In genomic region chr9:102864931-102865330, GRCm38 (mm10) we compare ENCODE assay signal across 13 mouse cellular contexts. TPM values are rescaled to one million over a fixed set of nuclear protein-coding genes. Genes with fewer than 3 reads are reported as not detected.
DNase-seq lines count a peak whose midpoint lies in the region; ATAC-seq and TF ChIP-seq lines count a peak whose summit lies in the region.
"Had no signal": no experiment of that assay in that cellular context is flagged by ENCODE, and none has a peak within 500 bp of the region (broad histone marks: within the 10 kb centered on the region; RNA-seq: fewer than 3 reads in every experiment).

No protein-coding gene starts in this region.

- H3K27me3 ChIP-seq in heart, embryonic 13.5 days (replicated peaks): no peaks in the 10 kb centered on the region
- H3K27me3 ChIP-seq in heart, embryonic 11.5 days (ENCODE audit: control insufficient read depth, insufficient read depth, low read length): no peaks in the 10 kb centered on the region
- H3K27me3 ChIP-seq in liver, adult 2 months (ENCODE audit: control insufficient read depth, insufficient read depth, low read length): no peaks in the 10 kb centered on the region
- no peaks in the 10 kb centered on the region for H3K27me3 ChIP-seq in liver, embryonic 11.5 days (replicated peaks; ENCODE audit: control insufficient read depth, insufficient read depth, low read length)
- no peaks in the 10 kb centered on the region for H3K27me3 ChIP-seq in embryonic facial prominence, embryonic 15.5 days
- no peaks in the 10 kb centered on the region for H3K27me3 ChIP-seq in limb, embryonic 15.5 days

- peaks cover 69% of the 10 kb centered on the region for H3K4me1 ChIP-seq in heart, embryonic 13.5 days
- H3K4me1 ChIP-seq in heart, embryonic 11.5 days (ENCODE audit: control insufficient read depth, insufficient read depth, low read length): peaks cover 52% of the 10 kb centered on the region
- peaks cover 7% of the 10 kb centered on the region for H3K4me1 ChIP-seq in liver, adult 2 months (ENCODE audit: control insufficient read depth, insufficient read depth, low read length)
- peaks cover 26% of the 10 kb centered on the region for H3K4me1 ChIP-seq in liver, embryonic 11.5 days (replicated peaks; ENCODE audit: control insufficient read depth, insufficient read depth, low read length)
- H3K4me1 ChIP-seq in embryonic facial prominence, embryonic 15.5 days: peaks cover 58% of the 10 kb centered on the region
- H3K4me1 ChIP-seq in limb, embryonic 15.5 days: peaks cover 61% of the 10 kb centered on the region

- peaks cover 10% of the 10 kb centered on the region; the same call in 1 of the 2 replicates for H3K79me2 ChIP-seq in liver, adult 2 months (ENCODE audit: control insufficient read depth, insufficient read depth, low read length)

- no peak overlapping the region for H3K4me2 ChIP-seq in heart, embryonic 13.5 days
- no peak overlapping the region for H3K4me2 ChIP-seq in heart, embryonic 11.5 days
- no peak overlapping the region for H3K4me2 ChIP-seq in liver, embryonic 11.5 days
- H3K4me2 ChIP-seq in embryonic facial prominence, embryonic 15.5 days (replicated peaks): no peak overlapping the region
- no peak overlapping the region for H3K4me2 ChIP-seq in limb, embryonic 15.5 days

- H3K36me3 ChIP-seq in heart, embryonic 13.5 days: peaks cover 32% of the 10 kb centered on the region
- peaks cover 6% of the 10 kb centered on the region; the same call in 1 of the 2 replicates for H3K36me3 ChIP-seq in heart, embryonic 11.5 days (ENCODE audit: control insufficient read depth, insufficient read depth, low read length)
- peaks cover 15% of the 10 kb centered on the region for H3K36me3 ChIP-seq in liver, adult 2 months (ENCODE audit: control insufficient read depth, insufficient read depth, low read length)
- 0 out of 2 replicates have a peak, but pooled peaks cover 4% of the 10 kb centered on the region for H3K36me3 ChIP-seq in liver, embryonic 11.5 days (ENCODE audit: control insufficient read depth, insufficient read depth, low read length)
- H3K36me3 ChIP-seq in embryonic facial prominence, embryonic 15.5 days: peaks cover 22% of the 10 kb centered on the region
- peaks cover 20% of the 10 kb centered on the region for H3K36me3 ChIP-seq in limb, embryonic 15.5 days

- no peak for TF ChIP-seq CTCF in liver, adult 2 months (IDR thresholded peaks at IDR 0.05; ENCODE audit: low read depth, low read length)

- DNase-seq in liver, adult 2 months (ENCODE audit: extremely low read depth, low read depth, low spot score): no peak
- DNase-seq in liver, embryonic 11.5 days (ENCODE audit: low spot score): no peak
- DNase-seq in left cerebral cortex, postnatal 4 days: no peak
- no peak for DNase-seq in frontal cortex, postnatal 36 days (ENCODE audit: low spot score in 2 of 2)
- DNase-seq: cerebellum, adult 8-10 months; thymus, postnatal 4 days had no signal

- TF ChIP-seq POLR2A in liver, adult 2 months (IDR thresholded peaks at IDR 0.05; ENCODE audit: extremely low read depth, insufficient read depth, low read length): no peak

- WGBS in heart, embryonic 13.5 days: 67% methylated on average over 8 of the region's 8 CpGs
- 71% methylated on average over 8 of the region's 8 CpGs for WGBS in heart, embryonic 11.5 days (ENCODE audit: insufficient replicate concordance)
- WGBS in liver, adult 2 months: 72% methylated on average over 8 of the region's 8 CpGs
- 53% methylated on average over 8 of the region's 8 CpGs for WGBS in liver, embryonic 11.5 days
- WGBS in embryonic facial prominence, embryonic 15.5 days: 64% methylated on average over 8 of the region's 8 CpGs
- 54% methylated on average over 8 of the region's 8 CpGs for WGBS in limb, embryonic 15.5 days

- no peak for ATAC-seq in heart, embryonic 13.5 days (ENCODE audit: extremely low read depth, insufficient number of reproducible peaks, low FRiP score, low TSS enrichment)
- ATAC-seq in heart, embryonic 11.5 days (replicated peaks; ENCODE audit: insufficient number of reproducible peaks, low FRiP score, low TSS enrichment): no peak
- ATAC-seq in liver, embryonic 11.5 days (replicated peaks; ENCODE audit: low FRiP score): no peak
- no peak for ATAC-seq in embryonic facial prominence, embryonic 15.5 days (ENCODE audit: insufficient number of reproducible peaks, low FRiP score, low TSS enrichment, low read depth)
- no peak for ATAC-seq in limb, embryonic 15.5 days (ENCODE audit: insufficient number of reproducible peaks, low FRiP score, low TSS enrichment, low read depth)
- ATAC-seq: activated CD4-positive, CD25-positive, alpha-beta regulatory T cell, adult 4 months; inflammation-experienced regulatory T-cells, adult 6 months had no signal

- H3K9ac ChIP-seq in heart, embryonic 13.5 days: 0 out of 2 replicates have a peak overlapping the region, but pooled peaks have one; percentile 55
- no peak overlapping the region for H3K9ac ChIP-seq in heart, embryonic 11.5 days (ENCODE audit: low read depth, low read length)
- H3K9ac ChIP-seq in liver, adult 2 months (ENCODE audit: low read depth, low read length): peak overlapping the region; percentile 24; the same call in 1 of the 2 replicates
- H3K9ac ChIP-seq in liver, embryonic 11.5 days (ENCODE audit: low read depth, low read length): no peak overlapping the region
- H3K9ac ChIP-seq in embryonic facial prominence, embryonic 15.5 days: 0 out of 2 replicates have a peak overlapping the region, but pooled peaks have one; percentile 4
- H3K9ac ChIP-seq in limb, embryonic 15.5 days: no peak overlapping the region
- H3K9ac ChIP-seq: forebrain, postnatal 0 days had no signal

- H3K27ac ChIP-seq in heart, embryonic 13.5 days (replicated peaks): peak overlapping the region; percentile 83
- H3K27ac ChIP-seq in heart, embryonic 11.5 days (ENCODE audit: low read depth, low read length): no peak overlapping the region
- peak overlapping the region; percentile 7 for H3K27ac ChIP-seq in liver, adult 2 months (replicated peaks; ENCODE audit: insufficient read depth, low read depth, low read length)
- H3K27ac ChIP-seq in liver, embryonic 11.5 days (ENCODE audit: low read depth, low read length): no peak overlapping the region
- peak overlapping the region; percentile 85 for H3K27ac ChIP-seq in embryonic facial prominence, embryonic 15.5 days (replicated peaks)
- peak overlapping the region; percentile 60 for H3K27ac ChIP-seq in limb, embryonic 15.5 days

- intact Hi-C loops in left cerebral cortex, postnatal 4 days (cut with DNase I): loop anchor here (5.0 to 10.0 kb wide), 2 partner anchors 140 to 233 kb away; no protein-coding TSS in a partner anchor

- H3K9me3 ChIP-seq in heart, embryonic 13.5 days: no peaks in the 10 kb centered on the region
- H3K9me3 ChIP-seq in heart, embryonic 11.5 days (replicated peaks; ENCODE audit: control insufficient read depth, low read length): no peaks in the 10 kb centered on the region
- no peaks in the 10 kb centered on the region for H3K9me3 ChIP-seq in liver, embryonic 11.5 days (ENCODE audit: control insufficient read depth, low read length)
- H3K9me3 ChIP-seq in embryonic facial prominence, embryonic 15.5 days (replicated peaks): no peaks in the 10 kb centered on the region
- no peaks in the 10 kb centered on the region for H3K9me3 ChIP-seq in limb, embryonic 15.5 days

- no peak overlapping the region for H3K4me3 ChIP-seq in heart, embryonic 13.5 days
- no peak overlapping the region for H3K4me3 ChIP-seq in heart, embryonic 11.5 days (ENCODE audit: low read depth, low read length)
- no peak overlapping the region for H3K4me3 ChIP-seq in liver, adult 2 months (ENCODE audit: insufficient read depth, low read depth, low read length)
- no peak overlapping the region for H3K4me3 ChIP-seq in liver, embryonic 11.5 days (ENCODE audit: low read depth, low read length)
- no peak overlapping the region for H3K4me3 ChIP-seq in embryonic facial prominence, embryonic 15.5 days (replicated peaks)
- H3K4me3 ChIP-seq in limb, embryonic 15.5 days: no peak overlapping the region

RNA-seq across cellular contexts. Expression of gene Ryk, which starts 30.2 kb away (rescaled TPM):
- 9.6 and 10.8 TPM in 2 replicates for polyA plus RNA-seq in heart, embryonic 13.5 days (2015; fragmentation: Nextera tagmentation; extraction: Ambion mirVana)
- polyA plus RNA-seq in heart, embryonic 11.5 days (2014; fragmentation: Nextera tagmentation; extraction: Ambion mirVana): 17.4 and 20.4 TPM in 2 replicates
- total RNA-seq in liver, adult 2 months (2014; rRNA removed): 26.6 and 27.9 TPM in 2 replicates
- 16.6 and 17.2 TPM in 2 replicates for polyA plus RNA-seq in liver, adult 2 months (2012; rRNA removed)
- polyA plus RNA-seq in liver, embryonic 11.5 days (2014; fragmentation: Nextera tagmentation; extraction: Ambion mirVana): 15.7 and 16.2 TPM in 2 replicates
- polyA plus RNA-seq in embryonic facial prominence, embryonic 15.5 days (2015; fragmentation: Nextera tagmentation; extraction: Ambion mirVana): 24.8 and 33.1 TPM in 2 replicates
- polyA plus RNA-seq in limb, embryonic 15.5 days (2015; fragmentation: Nextera tagmentation; extraction: Ambion mirVana): 24.8 and 26.1 TPM in 2 replicates
- 10 to 100 TPM; 50.7 to 54.5 TPM for total RNA-seq in left cerebral cortex, postnatal 4 days (2021)

Comparison
In these comparisons a context has a peak if more than half of its experiments do, and no peak if none do; other contexts are left out.
1. H3K27ac ChIP-seq: peak in heart, embryonic 13.5 days (single experiment), liver, adult 2 months (single experiment), embryonic facial prominence, embryonic 15.5 days (single experiment) and limb, embryonic 15.5 days (single experiment); none in heart, embryonic 11.5 days (single experiment) and liver, embryonic 11.5 days (single experiment).
2. H3K9ac ChIP-seq: peak in heart, embryonic 13.5 days (single experiment), liver, adult 2 months (single experiment) and embryonic facial prominence, embryonic 15.5 days (single experiment); none in heart, embryonic 11.5 days (single experiment), liver, embryonic 11.5 days (single experiment) and limb, embryonic 15.5 days (single experiment).